Mouse (Mus musculus): ENCODE data around the gene Phlpp1.

DNA sequence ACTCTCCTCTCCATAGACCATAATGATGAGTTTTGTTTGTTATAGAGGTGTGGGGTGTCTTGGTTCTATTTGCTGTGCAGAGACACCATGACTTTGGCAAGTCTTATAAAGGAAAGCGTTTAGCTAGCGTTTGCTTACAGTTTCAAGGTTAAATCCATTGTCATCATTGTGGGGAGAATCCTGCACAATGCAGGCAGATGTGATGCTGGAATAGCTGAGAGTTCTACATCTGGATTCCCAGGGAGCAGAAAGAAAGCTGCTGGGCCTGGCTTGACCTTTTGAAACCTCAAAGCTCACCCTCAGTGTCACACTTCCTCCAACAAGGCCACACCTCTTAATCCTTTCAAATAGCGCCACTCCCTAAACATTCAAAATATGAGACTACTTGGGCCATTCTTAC is 7.4 kb upstream of the Phlpp1 start:
- TF ChIP-seq CTCF (IDR thresholded peaks at IDR 0.05; ENCODE audit: control insufficient read depth, insufficient read depth, low read length) (no peak), POLR2A (IDR thresholded peaks at IDR 0.05; ENCODE audit: borderline replicate concordance, control insufficient read depth, low read depth, low read length) (no peak)
